Mouse (Mus musculus) macrophage (primary cell): ENCODE results near the gene Cntnap2. TPM values are rescaled to one million over a fixed set of nuclear protein-coding genes. Genes with fewer than 3 reads are reported as not detected.
"Not testable (repeated sequence)": the region's sequence is repeated elsewhere in the genome, so short reads cannot be mapped to it uniquely, and the experiment has no call there.

Source experiments
- H3K27ac ChIP-seq: fragments of 350-480 bp; formaldehyde crosslinking; 2 replicates; pipeline ENCODE4 v1.9.0; 2021
- H3K36me3 ChIP-seq: fragments of 350-480 bp; formaldehyde crosslinking; 2 replicates; pipeline ENCODE4 v1.9.0; 2021; ENCODE audit errors: inconsistent target
- H3K4me3 ChIP-seq: fragments of 350-480 bp; formaldehyde crosslinking; 2 replicates; pipeline ENCODE4 v1.9.0; 2021; ENCODE audit errors: inconsistent target
- H3K79me2 ChIP-seq: fragments of 350-480 bp; formaldehyde crosslinking; 2 replicates; pipeline ENCODE4 v1.9.0; 2021; ENCODE audit errors: inconsistent target
- WGBS: methylation state at CpG from one replicate; pipeline ENCODE4 v1.1.7; 2026; ENCODE audit warnings: inconsistent platforms; ENCODE audit not compliant: missing documents; 5-methylcytosine and 5-hydroxymethylcytosine counted together
- polyA plus RNA-seq: library from polyadenylated mRNA; stranded (reverse); fragments of 250-400 nt; gene quantifications from 3 replicates; pipeline ENCODE4 v1.2.4, GENCODE M21; 2018; ENCODE audit warnings: inconsistent platforms

Cntnap2 gene
- polyA plus RNA-seq, 1 experiment from 2014 or later, result not detected

DNA sequence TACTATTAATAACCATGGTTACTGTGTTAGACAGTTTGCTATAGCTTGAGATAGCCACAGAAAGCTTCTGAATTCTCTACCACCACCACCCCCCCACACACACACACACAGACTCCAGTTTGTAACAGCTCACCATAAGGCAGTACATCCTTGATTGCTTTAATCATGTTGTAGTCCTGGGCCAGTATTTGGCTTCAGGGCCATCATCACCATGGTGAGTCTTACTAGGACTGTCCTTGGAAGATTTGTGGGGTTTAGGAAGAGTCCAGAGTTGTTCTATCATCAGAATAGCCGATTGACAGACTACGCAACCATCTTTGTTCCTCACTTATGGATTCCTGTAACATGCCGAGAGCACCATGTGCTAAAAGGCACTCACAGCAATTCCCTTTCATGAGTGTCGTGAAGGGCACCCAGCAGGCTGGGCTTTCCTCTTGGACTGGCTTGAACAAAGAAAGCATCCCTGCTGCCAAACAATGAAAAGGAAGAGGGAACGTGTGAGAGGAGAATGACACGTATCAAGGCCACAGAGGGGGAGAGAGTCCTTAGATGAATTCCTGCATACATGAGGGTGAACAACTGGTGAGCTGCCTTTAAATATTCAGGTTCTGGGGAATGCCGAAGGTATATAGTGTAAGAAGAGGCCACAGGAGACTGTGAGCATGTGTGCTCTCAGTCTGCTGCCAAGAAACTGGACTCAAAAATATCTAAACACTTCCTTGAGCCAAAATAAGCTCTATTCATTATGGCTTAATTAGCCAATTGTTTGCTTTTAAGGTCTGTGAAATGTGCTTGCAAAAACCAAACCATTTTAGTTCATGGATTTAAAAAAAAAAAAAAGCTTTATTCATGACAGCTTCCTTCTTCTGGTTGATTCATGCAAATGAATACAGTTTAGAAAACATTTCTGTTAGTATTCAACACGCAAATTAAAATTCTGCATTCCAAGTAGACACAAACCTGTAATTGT, 2213.7 kb downstream of the Cntnap2 start:
- 96% methylated on average over 8 of the region's 8 CpGs for WGBS
- Histone ChIP-seq H3K36me3 (no peaks in the 10 kb centered on the region), H3K4me3 (no peak overlapping the region), H3K27ac (no peak overlapping the region), H3K79me2 (no peaks in the 10 kb centered on the region)

DNA sequence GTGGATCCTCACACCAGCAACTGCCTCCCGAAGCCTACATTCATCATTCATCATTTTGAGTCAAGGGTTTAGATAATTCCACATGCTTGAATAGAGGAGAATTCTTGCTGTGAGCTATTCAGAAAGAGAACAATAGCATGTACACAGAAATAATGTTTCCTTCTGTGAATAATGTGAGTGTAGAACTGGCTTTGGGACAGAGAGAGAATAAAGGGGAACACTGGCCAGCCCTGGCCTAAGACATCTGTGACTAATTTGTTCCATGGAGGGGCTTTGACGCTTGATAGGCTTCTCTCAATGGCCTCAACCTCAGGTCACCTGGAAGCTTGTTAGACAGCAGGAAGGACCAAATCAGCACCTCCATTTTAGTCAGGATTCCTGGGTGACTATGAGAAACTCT, 2215.9 kb downstream of the Cntnap2 start:
- no peak overlapping the region for H3K4me3 ChIP-seq
- no peaks in the 10 kb centered on the region for H3K36me3 ChIP-seq

DNA sequence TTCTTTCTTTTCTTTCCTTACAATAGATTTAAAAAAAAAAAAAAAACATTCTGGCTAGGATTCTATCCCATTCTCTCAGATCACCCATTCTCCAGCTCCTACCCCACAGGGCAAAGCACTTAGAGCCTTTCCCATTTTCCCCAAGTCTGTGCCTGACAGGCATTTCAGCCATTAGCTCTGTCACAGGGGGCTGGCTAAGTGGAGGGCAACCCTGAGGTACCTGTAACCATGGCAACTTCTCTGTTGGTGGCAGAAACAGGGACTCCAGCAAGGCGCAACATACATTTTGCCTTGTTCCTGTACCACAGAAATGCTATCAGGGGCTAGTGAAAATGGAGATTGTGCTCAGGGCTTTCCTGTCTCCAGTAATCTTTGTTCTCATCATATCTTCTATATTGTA, 2220.0 kb downstream of the Cntnap2 start:
- Histone ChIP-seq H3K4me3 (no peak overlapping the region), H3K27ac (no peak overlapping the region), H3K36me3 (no peaks in the 10 kb centered on the region), H3K79me2 (no peaks in the 10 kb centered on the region)
- 71% methylated on average over 1 of the region's 1 CpGs for WGBS

More for the DNA sequence above, 2215.9 kb downstream of the Cntnap2 start:
- Histone ChIP-seq H3K27ac (no peak overlapping the region), H3K79me2 (no peaks in the 10 kb centered on the region)
- WGBS, result 100% methylated on average over 2 of the region's 2 CpGs

DNA sequence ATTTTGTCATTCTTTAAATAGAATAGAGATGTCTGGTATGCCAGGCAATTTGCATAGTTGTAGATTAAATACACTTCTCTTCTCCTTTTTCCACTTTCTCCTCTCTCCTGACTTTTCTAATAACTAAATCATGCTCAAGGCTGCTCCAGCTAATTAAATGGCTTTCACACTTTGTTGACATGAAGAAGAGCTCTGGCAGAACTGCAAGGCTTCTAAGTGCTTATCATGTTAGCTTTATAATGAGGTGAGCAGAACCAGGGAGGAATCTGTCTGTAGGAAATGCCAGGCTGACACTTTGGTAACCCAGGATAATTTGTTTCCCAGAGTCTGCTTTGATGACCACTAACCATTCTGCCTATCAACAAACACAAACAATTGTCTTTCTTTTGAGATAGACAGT, 2222.4 kb downstream of the Cntnap2 start:
- Histone ChIP-seq H3K27ac (no peak overlapping the region), H3K79me2 (no peaks in the 10 kb centered on the region), H3K4me3 (no peak overlapping the region), H3K36me3 (no peaks in the 10 kb centered on the region)

DNA sequence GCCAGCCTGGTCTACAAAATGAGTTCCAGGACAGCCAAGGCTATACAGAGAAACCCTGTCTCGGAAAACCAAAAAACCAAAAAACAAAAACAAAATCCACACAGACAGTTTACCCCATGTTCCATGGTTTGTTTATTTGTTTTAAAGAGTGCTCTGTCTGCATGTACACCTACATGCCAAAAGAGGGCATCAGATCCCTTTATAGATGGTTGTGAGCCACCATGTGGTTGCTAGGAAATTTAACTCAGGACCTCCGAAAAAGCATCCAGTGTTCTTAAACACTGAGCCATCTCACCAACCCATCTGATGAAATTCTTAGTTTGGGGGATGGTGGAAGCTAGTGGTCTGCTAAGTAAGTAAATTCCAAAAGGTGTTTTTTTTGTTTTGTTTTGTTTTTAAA, 2225.6 kb downstream of the Cntnap2 start:
- Histone ChIP-seq H3K36me3 (no peaks in the 10 kb centered on the region), H3K27ac (no peak overlapping the region), H3K4me3 (no peak overlapping the region), H3K79me2 (no peaks in the 10 kb centered on the region)
- WGBS, result 64% methylated on average over 2 of the region's 2 CpGs

DNA sequence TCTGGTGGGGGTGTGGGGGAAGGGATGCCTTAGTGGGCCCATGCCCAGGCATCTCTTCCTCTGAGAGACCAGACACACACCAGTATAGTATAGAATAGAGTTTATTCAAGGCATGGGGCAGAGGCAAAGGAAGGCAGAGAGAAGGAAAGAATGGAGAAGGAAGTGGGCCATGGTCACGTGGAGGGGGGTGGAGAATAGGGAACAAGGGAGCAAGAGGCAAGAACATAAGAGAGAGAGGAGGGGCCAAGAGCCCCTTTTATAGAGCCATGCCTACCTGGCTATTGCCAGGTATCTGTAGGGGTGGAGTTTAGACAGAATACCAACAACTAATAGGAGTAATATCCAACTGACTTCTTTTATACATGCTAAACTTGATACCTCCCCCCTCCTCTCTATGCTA, 2226.6 kb downstream of the Cntnap2 start:
- H3K4me3 ChIP-seq, result no peak overlapping the region
- no peaks in the 10 kb centered on the region for H3K79me2 ChIP-seq
- no peak overlapping the region for H3K27ac ChIP-seq
- H3K36me3 ChIP-seq, result no peaks in the 10 kb centered on the region
- 8% methylated on average over 1 of the region's 1 CpGs for WGBS

DNA sequence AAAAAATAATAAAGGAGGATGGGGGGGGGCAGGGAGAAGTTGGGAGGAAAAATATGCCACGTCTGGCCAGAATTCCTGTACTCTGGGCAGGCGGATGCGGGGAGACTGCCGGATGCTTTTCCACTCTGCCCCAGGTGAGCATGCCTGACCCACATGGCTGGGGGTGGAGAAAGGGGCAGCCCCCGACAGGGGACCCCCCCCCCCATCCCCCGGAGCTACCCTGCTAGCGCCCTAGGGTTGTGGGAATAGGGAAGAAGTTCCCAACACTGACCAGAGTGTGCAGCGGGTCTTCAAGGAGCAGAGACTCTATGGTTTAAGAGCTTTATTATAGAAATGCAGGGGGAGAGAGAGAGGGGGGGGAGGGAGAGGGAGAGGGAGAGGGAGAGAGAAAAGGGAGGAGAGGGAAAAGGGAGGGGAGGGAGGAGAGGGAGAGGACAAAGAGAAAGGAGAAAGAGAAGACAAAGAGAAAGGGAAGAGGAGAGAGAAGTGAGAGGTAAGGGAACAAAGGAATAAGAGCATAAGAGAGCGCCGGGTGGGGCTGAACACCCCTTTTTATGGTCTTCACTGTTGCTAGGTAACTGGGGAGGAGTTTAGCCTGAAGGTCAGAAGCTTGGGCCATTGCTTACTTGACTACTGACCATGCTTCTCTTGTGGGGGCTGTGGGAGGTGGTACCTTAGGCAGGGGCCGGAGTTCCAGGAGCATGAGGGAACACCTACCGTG, 2227.2 kb downstream of the Cntnap2 start:
- WGBS, result 76% methylated on average over 10 of the region's 12 CpGs
- H3K36me3 ChIP-seq, H3K79me2 ChIP-seq, H3K4me3 ChIP-seq, H3K27ac ChIP-seq: not testable (repeated sequence)

DNA sequence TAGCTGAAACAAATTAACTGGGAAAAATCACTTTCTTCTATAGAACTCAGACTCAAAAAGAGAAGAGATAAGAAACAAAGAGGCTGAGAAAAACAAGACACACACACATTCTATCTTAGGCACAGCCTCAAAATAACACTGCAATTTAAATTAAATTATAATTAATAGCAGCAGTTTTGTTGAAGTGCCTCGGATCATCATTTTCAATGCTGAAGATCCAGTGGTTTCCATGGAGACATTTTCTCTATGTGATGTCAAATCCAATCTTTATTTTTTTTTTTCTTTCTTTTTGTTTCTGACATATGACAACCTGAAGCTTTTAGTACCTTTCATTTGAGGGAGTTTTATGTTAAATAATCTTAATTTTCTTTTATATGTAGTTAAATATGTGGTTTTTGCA, 2228.6 kb downstream of the Cntnap2 start:
- no peaks in the 10 kb centered on the region for H3K79me2 ChIP-seq
- H3K27ac ChIP-seq, result no peak overlapping the region
- H3K4me3 ChIP-seq, result no peak overlapping the region
- 85% methylated on average over 1 of the region's 1 CpGs for WGBS
- H3K36me3 ChIP-seq, result no peaks in the 10 kb centered on the region

DNA sequence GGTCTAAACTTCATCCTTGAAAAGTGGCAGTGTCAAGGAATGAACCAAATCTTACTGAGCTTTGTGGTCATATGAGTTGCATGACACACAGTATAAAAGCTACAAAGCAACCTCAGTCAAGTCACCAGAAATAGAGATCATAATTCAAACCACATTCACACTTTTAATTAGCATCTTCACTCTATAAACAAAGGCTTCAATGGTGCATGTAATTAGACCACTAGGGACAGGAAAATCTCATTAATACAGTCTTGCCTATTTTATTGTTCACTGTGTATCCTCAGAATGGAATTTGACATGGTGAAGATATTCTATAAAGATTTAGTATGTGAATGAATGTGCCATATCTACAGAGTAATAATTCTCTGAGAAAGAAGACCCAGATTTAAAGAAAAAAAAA, 2232.8 kb downstream of the Cntnap2 start:
- Histone ChIP-seq H3K4me3 (no peak overlapping the region), H3K36me3 (no peaks in the 10 kb centered on the region), H3K79me2 (no peaks in the 10 kb centered on the region), H3K27ac (no peak overlapping the region)

DNA sequence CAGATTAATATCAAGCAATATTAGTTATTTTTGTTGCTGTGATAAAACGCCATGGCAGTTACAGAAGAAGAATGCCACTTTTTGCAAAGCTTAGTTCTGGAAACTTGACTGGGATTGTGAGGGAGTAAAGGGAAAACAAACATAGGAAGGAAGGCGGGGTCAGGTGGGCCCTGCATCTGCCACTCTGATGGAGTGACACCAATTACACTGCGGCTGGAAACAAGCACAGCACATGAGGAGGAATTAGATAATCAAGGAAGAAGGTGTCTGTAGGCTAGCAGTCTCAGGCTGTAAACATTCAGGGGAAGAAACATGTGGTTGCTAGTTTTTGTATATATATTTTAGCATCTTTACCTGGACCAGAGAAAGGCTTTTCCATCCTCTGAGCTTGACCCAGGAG, 2233.3 kb downstream of the Cntnap2 start:
- Histone ChIP-seq H3K27ac (no peak overlapping the region), H3K36me3 (no peaks in the 10 kb centered on the region), H3K4me3 (no peak overlapping the region), H3K79me2 (no peaks in the 10 kb centered on the region)
- WGBS, result 92% methylated on average over 3 of the region's 3 CpGs

DNA sequence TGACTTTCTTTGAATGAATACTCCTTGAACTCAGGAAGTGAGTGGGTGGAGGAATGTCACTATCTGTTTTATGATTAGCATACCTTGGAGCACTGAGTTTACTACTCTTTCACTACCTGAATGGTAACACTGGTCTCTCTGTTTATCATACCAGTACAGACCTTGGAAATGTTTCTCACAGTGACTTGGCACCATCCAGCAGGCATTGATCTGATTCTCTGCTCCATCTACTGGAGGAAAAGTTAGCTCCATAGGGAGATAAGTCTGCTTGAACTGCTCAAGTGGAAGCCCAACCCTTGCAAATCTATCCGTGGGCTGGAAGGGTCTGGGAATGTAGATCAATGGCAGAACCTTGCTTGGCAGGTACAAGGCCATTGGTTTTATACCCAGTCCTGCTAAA, 2235.3 kb downstream of the Cntnap2 start:
- no peak overlapping the region for H3K4me3 ChIP-seq
- no peak overlapping the region for H3K27ac ChIP-seq
- no peaks in the 10 kb centered on the region for H3K79me2 ChIP-seq
- WGBS, result 94% methylated on average over 1 of the region's 1 CpGs
- no peaks in the 10 kb centered on the region for H3K36me3 ChIP-seq

DNA sequence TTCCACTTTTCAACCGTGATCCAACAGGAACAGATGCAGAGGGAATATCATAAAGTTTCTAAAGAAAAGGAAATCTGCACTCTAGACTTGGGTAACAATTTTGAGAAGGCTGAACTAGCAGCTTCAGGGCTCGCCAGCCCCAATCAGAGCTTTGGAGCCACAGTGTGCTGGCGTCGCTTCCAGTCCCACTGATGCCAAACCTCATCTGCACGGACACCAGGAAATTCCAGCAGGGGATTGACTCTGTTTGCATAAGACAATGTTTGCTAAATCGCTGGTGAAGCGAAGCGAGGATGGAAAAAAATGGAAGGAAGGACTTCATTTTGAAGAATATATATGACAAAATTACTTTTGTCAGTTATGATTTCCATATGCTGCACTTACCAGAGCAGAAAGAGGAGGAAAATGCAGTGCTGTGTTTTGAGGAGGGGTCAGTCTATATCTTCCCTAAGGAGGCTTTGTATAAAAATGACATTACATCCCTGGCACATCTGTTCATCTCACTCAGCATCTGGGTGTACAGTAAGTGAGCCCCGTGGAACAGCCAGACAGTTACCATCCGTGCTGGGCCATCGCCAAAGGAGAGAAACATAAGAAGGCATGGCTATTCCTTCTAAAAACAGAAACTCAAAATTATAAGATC, 2245.8 kb downstream of the Cntnap2 start:
- H3K36me3 ChIP-seq, result no peaks in the 10 kb centered on the region
- no peaks in the 10 kb centered on the region for H3K79me2 ChIP-seq
- no peak overlapping the region for H3K27ac ChIP-seq
- H3K4me3 ChIP-seq, result no peak overlapping the region
- WGBS, result 92% methylated on average over 11 of the region's 11 CpGs

DNA sequence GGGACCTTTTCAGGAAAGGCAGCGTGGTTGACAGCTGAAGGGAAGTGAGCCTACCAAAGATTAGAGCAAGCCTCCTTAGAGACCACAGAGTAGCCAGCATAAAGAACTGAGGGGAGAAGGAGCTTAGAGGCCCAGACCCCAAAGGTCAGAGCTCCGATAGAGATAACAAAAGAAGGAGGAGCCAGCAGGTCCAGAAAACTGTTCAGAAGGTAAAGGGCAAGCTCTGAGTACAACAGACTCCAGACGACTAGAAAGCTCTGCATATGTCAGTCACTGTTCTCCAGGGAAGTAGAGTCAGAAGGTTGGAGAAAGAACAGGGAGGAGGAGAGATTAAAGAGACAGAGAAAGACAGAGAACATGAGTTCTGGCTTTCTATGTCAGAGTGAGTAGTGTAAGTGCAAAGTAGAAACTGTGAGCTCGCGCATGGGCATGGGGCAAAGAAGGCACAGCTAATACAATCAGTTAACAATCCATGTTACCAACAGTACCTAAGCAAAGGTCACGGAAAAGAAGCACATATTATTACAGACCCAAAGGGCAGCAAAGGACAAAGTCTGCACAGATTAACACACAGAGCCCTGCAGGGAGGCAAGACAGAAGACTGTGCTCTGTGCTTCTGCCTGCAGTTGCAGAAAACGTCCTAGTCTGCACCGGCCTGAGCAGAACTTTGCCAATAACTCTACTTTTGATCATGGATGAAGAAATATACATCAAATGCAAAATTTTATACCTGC, 2247.1 kb downstream of the Cntnap2 start:
- Histone ChIP-seq H3K79me2 (no peaks in the 10 kb centered on the region), H3K27ac (no peak overlapping the region), H3K4me3 (no peak overlapping the region), H3K36me3 (no peaks in the 10 kb centered on the region)
- 79% methylated on average over 8 of the region's 8 CpGs for WGBS

DNA sequence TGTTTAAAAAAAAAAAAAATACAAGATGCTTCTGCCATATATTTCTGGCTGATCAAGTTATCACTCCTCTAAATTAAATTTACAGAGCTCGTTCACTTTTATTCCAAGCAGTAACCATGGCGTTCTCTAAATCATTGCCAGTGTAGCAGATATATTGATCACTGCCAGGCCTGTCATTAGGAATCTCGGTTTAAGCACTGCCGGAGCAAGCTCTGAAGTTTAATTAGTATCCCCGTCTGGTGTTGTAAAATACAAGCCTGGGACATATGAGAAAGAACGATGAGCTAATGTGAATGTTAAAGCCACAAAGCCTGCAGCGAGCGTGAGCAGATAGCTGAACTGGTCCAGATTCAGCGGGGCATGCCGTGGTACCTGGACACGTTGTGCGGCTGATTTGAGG, 2247.8 kb downstream of the Cntnap2 start:
- Histone ChIP-seq H3K4me3 (no peak overlapping the region), H3K27ac (no peak overlapping the region), H3K79me2 (no peaks in the 10 kb centered on the region), H3K36me3 (no peaks in the 10 kb centered on the region)
- WGBS, result 94% methylated on average over 12 of the region's 12 CpGs
